Mouse (Mus musculus) MEL (cell line): ENCODE measurements around the gene Otogl. TPM values are rescaled to one million over a fixed set of nuclear protein-coding genes. Genes with fewer than 3 reads are reported as not detected.

Experiments used
- DNase-seq: peaks from one replicate; pipeline ENCODE4 v3.0.0; 2011; ENCODE audit warnings: low read depth, low spot score
- H3K27ac ChIP-seq: 2 replicates; pipeline ENCODE4 v1.5.1; 2012; ENCODE audit warnings: low read depth, mild to moderate bottlenecking, control low read depth, low read length, moderate library complexity; ENCODE audit not compliant: control insufficient read depth
- H3K27me3 ChIP-seq, 2 experiments: fragments of 150-350 bp in 1 of 2; sonication (generic) in 1 of 2; 2 replicates each; pipeline ENCODE4 v1.6.1; 2012; ENCODE audit warnings: low read length in 2 of 2, mild to moderate bottlenecking in 2 of 2, improper control_type of control experiment in 1 of 2, moderate library complexity in 1 of 2; ENCODE audit not compliant: insufficient read depth in 2 of 2, control insufficient read depth in 1 of 2
- H3K36me3 ChIP-seq, 2 experiments: 2 replicates each; pipeline ENCODE4 v1.6.1; 2012 to 2014; ENCODE audit warnings: low read length in 2 of 2, improper control_type of control experiment in 1 of 2, inconsistent platforms in 1 of 2, mild to moderate bottlenecking in 1 of 2; ENCODE audit not compliant: insufficient read depth in 2 of 2, control insufficient read depth in 1 of 2
- H3K4me1 ChIP-seq, 2 experiments: fragments of 150-350 bp in 1 of 2; sonication (generic) in 1 of 2; 2 replicates each; pipeline ENCODE4 v1.6.1; 2012; ENCODE audit warnings: low read length in 2 of 2, improper control_type of control experiment in 1 of 2, mild to moderate bottlenecking in 1 of 2; ENCODE audit not compliant: insufficient read depth in 2 of 2, control insufficient read depth in 1 of 2
- H3K4me3 ChIP-seq, 2 experiments: fragments of 150-350 bp in 1 of 2; sonication (generic) in 1 of 2; 2 replicates each; pipeline ENCODE4 v1.5.1; 2012; ENCODE audit warnings: low read depth in 2 of 2, low read length in 2 of 2, mild to moderate bottlenecking in 2 of 2, moderate library complexity in 2 of 2, control low read depth in 1 of 2, improper control_type of control experiment in 1 of 2; ENCODE audit not compliant: control insufficient read depth in 1 of 2, insufficient read depth in 1 of 2
- H3K79me2 ChIP-seq: 2 replicates; pipeline ENCODE4 v1.6.1; 2012; ENCODE audit warnings: mild to moderate bottlenecking, low read length, moderate library complexity; ENCODE audit not compliant: control insufficient read depth, poor library complexity, insufficient read depth
- H3K9ac ChIP-seq: 2 replicates; pipeline ENCODE4 v1.6.1; 2012; ENCODE audit warnings: low read depth, mild to moderate bottlenecking, control low read depth, low read length, moderate library complexity; ENCODE audit not compliant: control insufficient read depth, poor library complexity, severe bottlenecking
- H3K9me3 ChIP-seq: fragments of 150-350 bp; sonication (generic); replicated peaks from 2 replicates; pipeline ENCODE4 v1.6.1; 2012; ENCODE audit warnings: mild to moderate bottlenecking, low read length, improper control_type of control experiment, moderate library complexity; ENCODE audit not compliant: insufficient read depth
- BHLHE40 ChIP-seq: IDR thresholded peaks from 2 replicates; pipeline ENCODE4 v1.6.1; 2012; ENCODE audit warnings: low read depth, mild to moderate bottlenecking, inconsistent platforms, low read length, improper control_type of control experiment, borderline replicate concordance
- CHD2 ChIP-seq: IDR thresholded peaks from 2 replicates; pipeline ENCODE4 v1.6.1; 2011; ENCODE audit warnings: low read length, improper control_type of control experiment
- EP300 ChIP-seq, 2 experiments: IDR thresholded peaks; 2 replicates each; pipeline ENCODE4 v1.6.1; 2011; ENCODE audit warnings: improper control_type of control experiment in 2 of 2, low read length in 2 of 2, low read depth in 1 of 2, mild to moderate bottlenecking in 1 of 2
- HCFC1 ChIP-seq: IDR thresholded peaks from 2 replicates; pipeline ENCODE4 v1.6.1; 2012; ENCODE audit warnings: low read depth, mild to moderate bottlenecking, inconsistent platforms, low read length, improper control_type of control experiment, moderate library complexity
- KAT2A ChIP-seq: conservative IDR thresholded peaks from 2 replicates; pipeline ENCODE4 v1.6.1; 2012; ENCODE audit warnings: low read depth, low read length, improper control_type of control experiment, inconsistent platforms
- MAZ ChIP-seq: IDR thresholded peaks from 2 replicates; pipeline ENCODE4 v1.6.1; 2012; ENCODE audit warnings: low read depth, mild to moderate bottlenecking, inconsistent platforms, low read length, improper control_type of control experiment
- MEF2A ChIP-seq: IDR thresholded peaks from 2 replicates; pipeline ENCODE4 v1.6.1; 2014; ENCODE audit warnings: low read depth, mild to moderate bottlenecking, inconsistent platforms, low read length, improper control_type of control experiment; ENCODE audit not compliant: poor library complexity, insufficient replicate concordance, severe bottlenecking; ENCODE audit errors: extremely low read depth
- MXI1 ChIP-seq: IDR thresholded peaks from 2 replicates; pipeline ENCODE4 v1.6.1; 2011; ENCODE audit warnings: mild to moderate bottlenecking, low read depth, low read length, improper control_type of control experiment
- MYB ChIP-seq: IDR thresholded peaks from 2 replicates; pipeline ENCODE4 v1.6.1; 2011; ENCODE audit warnings: mild to moderate bottlenecking, low read depth, low read length, improper control_type of control experiment
- MYC ChIP-seq: IDR thresholded peaks from 2 replicates; pipeline ENCODE4 v1.6.1; 2011; ENCODE audit warnings: low read depth, mild to moderate bottlenecking, low read length, improper control_type of control experiment, moderate library complexity
- RAD21 ChIP-seq: IDR thresholded peaks from 2 replicates; pipeline ENCODE4 v1.6.1; 2011; ENCODE audit warnings: mild to moderate bottlenecking, low read depth, low read length, improper control_type of control experiment
- SIN3A ChIP-seq: IDR thresholded peaks from 2 replicates; pipeline ENCODE4 v1.6.1; 2012; ENCODE audit warnings: low read length, improper control_type of control experiment, inconsistent platforms
- SMC3 ChIP-seq: IDR thresholded peaks from 2 replicates; pipeline ENCODE4 v1.6.1; 2011; ENCODE audit warnings: low read depth, low read length, improper control_type of control experiment
- TAL1 ChIP-seq: IDR thresholded peaks from 2 replicates; pipeline ENCODE4 v1.6.1; 2012; ENCODE audit warnings: mild to moderate bottlenecking, inconsistent platforms, low read length, moderate library complexity, mixed read lengths
- TBP ChIP-seq: IDR thresholded peaks from 2 replicates; pipeline ENCODE4 v1.8.0; 2011; ENCODE audit warnings: low read depth, low read length, improper control_type of control experiment
- TCF12 ChIP-seq: IDR thresholded peaks from 2 replicates; pipeline ENCODE4 v1.6.1; 2014; ENCODE audit warnings: low read depth, mild to moderate bottlenecking, inconsistent platforms, low read length, improper control_type of control experiment, moderate library complexity
- UBTF ChIP-seq: IDR thresholded peaks from 2 replicates; pipeline ENCODE4 v1.6.1; 2012; ENCODE audit warnings: low read depth, mild to moderate bottlenecking, inconsistent platforms, low read length, improper control_type of control experiment, moderate library complexity, borderline replicate concordance; ENCODE audit not compliant: insufficient read depth
- USF2 ChIP-seq, 2 experiments: IDR thresholded peaks; 2 replicates each; pipeline ENCODE4 v1.6.1; 2011 to 2012; ENCODE audit warnings: improper control_type of control experiment in 2 of 2, low read length in 2 of 2, borderline replicate concordance in 1 of 2, inconsistent platforms in 1 of 2, low read depth in 1 of 2, mild to moderate bottlenecking in 1 of 2; ENCODE audit not compliant: insufficient read depth in 1 of 2
- ZC3H11A ChIP-seq: IDR thresholded peaks from 2 replicates; pipeline ENCODE4 v1.6.1; 2012; ENCODE audit warnings: low read depth, mild to moderate bottlenecking, inconsistent platforms, low read length, improper control_type of control experiment
- ZNF384 ChIP-seq: IDR thresholded peaks from 2 replicates; pipeline ENCODE4 v1.6.1; 2012; ENCODE audit warnings: low read depth, mild to moderate bottlenecking, inconsistent platforms, low read length, improper control_type of control experiment
- polyA plus RNA-seq, 2 experiments: library from polyadenylated mRNA; stranded (reverse) in 1 of 2; unstranded in 1 of 2; fragments of >175 nt in 1 of 2; fragments of >200 nt in 1 of 2; gene quantifications; 2 replicates each; pipeline versions ENCODE4 v1.2.1 to v1.2.4; 2012; ENCODE audit warnings: low replicate concordance in 2 of 2, low read depth in 1 of 2; ENCODE audit not compliant: insufficient read length in 2 of 2, insufficient read depth in 1 of 2, missing spikeins in 1 of 2
- total RNA-seq: library from RNA; depleted of rRNA; stranded (reverse); fragments of 300-350 nt; gene quantifications from 2 replicates; pipeline ENCODE4 v1.2.3, GENCODE M21; 2012

The Otogl gene
- total and polyA plus RNA-seq, 3 experiments, result not detected

- H3K9me3 ChIP-seq, result no peaks in the 10 kb centered on the region
- H3K27ac ChIP-seq, result no peak overlapping the region
- no peaks in the 10 kb centered on the region for H3K4me1 ChIP-seq
- DNase-seq, result no peak
- H3K4me3 ChIP-seq, result no peak overlapping the region
- no peaks in the 10 kb centered on the region for H3K36me3 ChIP-seq
- no peak overlapping the region for H3K9ac ChIP-seq
- TF ChIP-seq ZNF384 (no peak), SIN3A (no peak), MYB (no peak), MYC (no peak), RAD21 (no peak), MEF2A (no peak), TAL1 (no peak), TCF12 (no peak), EP300 (IDR thresholded peaks at IDR 0.05; ENCODE audit: low read depth in 1 of 2, low read length in 2 of 2) (no peak), UBTF (no peak), ZC3H11A (no peak), BHLHE40 (no peak), MXI1 (no peak), HCFC1 (no peak), TBP (no peak), KAT2A (no peak)
- TF ChIP-seq, all 39 proteins: peak for 0
- Histone ChIP-seq H3K79me2 (no peaks in the 10 kb centered on the region), H3K27me3 (no peaks in the 10 kb centered on the region; a peak in 1 of 4 replicates)
Measured at GRCm38 (mm10) chr10:107934055-107934454, 22.1 kb upstream of the Otogl start.

DNA sequence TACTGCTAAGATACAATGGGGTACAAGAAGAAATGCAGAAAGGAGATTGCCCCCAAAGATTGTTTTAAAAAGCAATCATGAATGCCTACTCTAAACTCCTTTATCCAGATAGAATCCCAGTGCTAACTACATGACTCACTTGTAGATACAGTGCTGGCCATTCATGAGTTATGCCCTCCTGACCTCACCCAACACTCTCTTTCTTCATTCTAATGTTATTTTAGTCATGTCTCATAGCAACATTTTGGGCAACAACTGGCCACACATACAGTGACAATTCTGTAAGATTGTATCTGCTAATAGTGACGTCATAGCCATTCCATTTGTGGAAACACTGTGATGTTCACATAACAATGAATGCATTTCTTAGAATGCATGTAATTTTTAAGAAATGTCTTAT lies 21.6 kb upstream of the Otogl start:
- no peak overlapping the region for H3K4me3 ChIP-seq

More for the DNA sequence above, 21.6 kb upstream of the Otogl start:
- Histone ChIP-seq H3K9me3 (no peaks in the 10 kb centered on the region), H3K27me3 (no peaks in the 10 kb centered on the region; a peak in 1 of 4 replicates), H3K27ac (no peak overlapping the region), H3K4me1 (no peaks in the 10 kb centered on the region), H3K9ac (no peak overlapping the region), H3K36me3 (no peaks in the 10 kb centered on the region), H3K79me2 (no peaks in the 10 kb centered on the region)
- DNase-seq, result no peak
- no peak for TF ChIP-seq MXI1
- no peak for TF ChIP-seq MEF2A
- no peak for TF ChIP-seq MYC
- TF ChIP-seq SMC3, result no peak
- TF ChIP-seq KAT2A, result no peak
- no peak for TF ChIP-seq CHD2
- TF ChIP-seq MAZ, result no peak
- TF ChIP-seq BHLHE40, result no peak
- no peak for TF ChIP-seq ZNF384
- TF ChIP-seq USF2 (IDR thresholded peaks at IDR 0.05; ENCODE audit: borderline replicate concordance in 1 of 2, insufficient read depth in 1 of 2, low read depth in 1 of 2, low read length in 2 of 2), result no peak
